ENCODE assay signal across 9 mouse cellular contexts in genomic region chr3:98336661-98337654, GRCm38 (mm10). TPM values are rescaled to one million over a fixed set of nuclear protein-coding genes. Genes with fewer than 3 reads are reported as not detected.
A peak's percentile ranks its signal among the peaks of the same experiment; 100 is the strongest.
DNase-seq lines count a peak whose midpoint lies in the region; ATAC-seq lines count a peak whose summit lies in the region.
"Had no signal": no experiment of that assay in that cellular context is flagged by ENCODE, and none has a peak within 500 bp of the region (broad histone marks: within the 10 kb centered on the region; RNA-seq: fewer than 3 reads in every experiment).

No protein-coding gene starts in this region.

- WGBS in lung, embryonic 15.5 days = 73% methylated on average over 22 of the region's 22 CpGs
- WGBS in forebrain, embryonic 13.5 days = 65% methylated on average over 22 of the region's 22 CpGs
- 67% methylated on average over 22 of the region's 22 CpGs for WGBS in limb, embryonic 15.5 days

- no peaks in the 10 kb centered on the region for H3K9me3 ChIP-seq in lung, embryonic 15.5 days
- no peaks in the 10 kb centered on the region for H3K9me3 ChIP-seq in forebrain, embryonic 13.5 days (replicated peaks)
- H3K9me3 ChIP-seq in limb, embryonic 15.5 days = no peaks in the 10 kb centered on the region

- DNase-seq in lung, postnatal 10 days = no peak
- peak; percentile 78 for DNase-seq in splenic B cell, adult 2 months (ENCODE audit: low read depth, low spot score)
- DNase-seq in cerebellum, postnatal 10 days = no peak
- DNase-seq in left cerebral cortex, adult 18-20 months (ENCODE audit: low spot score in 2 of 2) = no peak
- no peak for DNase-seq in thymus, postnatal 36 days

- peaks cover 3% of the 10 kb centered on the region; the same call in 1 of the 2 replicates for H3K36me3 ChIP-seq in lung, embryonic 15.5 days
- peaks cover 17% of the 10 kb centered on the region for H3K36me3 ChIP-seq in forebrain, embryonic 13.5 days (ENCODE audit: poor library complexity, severe bottlenecking)
- peaks cover 21% of the 10 kb centered on the region for H3K36me3 ChIP-seq in limb, embryonic 15.5 days
- 0 out of 2 replicates have a peak, but pooled peaks cover 2% of the 10 kb centered on the region for H3K36me3 ChIP-seq in splenic B cell, adult 2 months (ENCODE audit: control insufficient read depth, insufficient read depth, low read length, poor library complexity, severe bottlenecking)

- ATAC-seq in lung, embryonic 15.5 days (ENCODE audit: borderline replicate concordance, extremely low read depth, low FRiP score, low TSS enrichment) = no peak
- ATAC-seq in forebrain, embryonic 13.5 days = no peak; the same call in 1 of the 2 replicates
- no peak for ATAC-seq in limb, embryonic 15.5 days (ENCODE audit: insufficient number of reproducible peaks, low FRiP score, low TSS enrichment, low read depth)

- no peaks in the 10 kb centered on the region for H3K27me3 ChIP-seq in lung, embryonic 15.5 days
- H3K27me3 ChIP-seq in forebrain, embryonic 13.5 days = no peaks in the 10 kb centered on the region
- H3K27me3 ChIP-seq in limb, embryonic 15.5 days = no peaks in the 10 kb centered on the region
- no peaks in the 10 kb centered on the region for H3K27me3 ChIP-seq in splenic B cell, adult 2 months (ENCODE audit: control insufficient read depth, insufficient read depth, low read length, poor library complexity, severe bottlenecking)

- peaks cover 24% of the 10 kb centered on the region for H3K4me1 ChIP-seq in lung, embryonic 15.5 days
- H3K4me1 ChIP-seq in forebrain, embryonic 13.5 days = peaks cover 41% of the 10 kb centered on the region
- H3K4me1 ChIP-seq in limb, embryonic 15.5 days = peaks cover 38% of the 10 kb centered on the region

- peak overlapping the region; percentile 78; the same call in 1 of the 2 replicates for H3K4me2 ChIP-seq in lung, embryonic 15.5 days
- peak overlapping the region; percentile 93 for H3K4me2 ChIP-seq in forebrain, embryonic 13.5 days
- peak overlapping the region; percentile 83 for H3K4me2 ChIP-seq in limb, embryonic 15.5 days

- H3K4me3 ChIP-seq in lung, embryonic 15.5 days = no peak overlapping the region
- peak overlapping the region; percentile 63; the same call in 1 of the 2 replicates for H3K4me3 ChIP-seq in forebrain, embryonic 13.5 days
- no peak overlapping the region for H3K4me3 ChIP-seq in limb, embryonic 15.5 days

- no peak overlapping the region for H3K9ac ChIP-seq in lung, embryonic 15.5 days
- peak overlapping the region; percentile 40; the same call in 1 of the 2 replicates for H3K9ac ChIP-seq in forebrain, embryonic 13.5 days
- no peak overlapping the region for H3K9ac ChIP-seq in limb, embryonic 15.5 days

- peak overlapping the region; percentile 24; the same call in 1 of the 2 replicates for H3K27ac ChIP-seq in lung, embryonic 15.5 days
- no peak overlapping the region for H3K27ac ChIP-seq in forebrain, embryonic 13.5 days
- peak overlapping the region; percentile 63 for H3K27ac ChIP-seq in limb, embryonic 15.5 days

RNA-seq across cellular contexts. Expression of gene Phgdh, which starts 2.8 kb away (rescaled TPM):
- polyA plus RNA-seq in lung, embryonic 15.5 days (2015; fragmentation: Nextera tagmentation; extraction: Ambion mirVana) = 202 and 209 TPM in 2 replicates
- polyA plus RNA-seq in forebrain, embryonic 13.5 days (2015; fragmentation: Nextera tagmentation; extraction: Ambion mirVana) = 239 and 277 TPM in 2 replicates
- polyA plus RNA-seq in limb, embryonic 15.5 days (2015; fragmentation: Nextera tagmentation; extraction: Ambion mirVana) = 209 and 213 TPM in 2 replicates
- total RNA-seq in left cerebral cortex, adult 18-20 months (2021) = 10 to 100 TPM; 48.5 to 56.6 TPM

RNA-seq across cellular contexts. Expression of gene Zfp697, which starts 45.3 kb away (rescaled TPM):
- 7.9 and 8.0 TPM in 2 replicates for polyA plus RNA-seq in lung, embryonic 15.5 days (2015; fragmentation: Nextera tagmentation; extraction: Ambion mirVana)
- polyA plus RNA-seq in forebrain, embryonic 13.5 days (2015; fragmentation: Nextera tagmentation; extraction: Ambion mirVana) = 12.2 and 14.1 TPM in 2 replicates
- polyA plus RNA-seq in limb, embryonic 15.5 days (2015; fragmentation: Nextera tagmentation; extraction: Ambion mirVana) = 5.2 and 6.2 TPM in 2 replicates
- total RNA-seq in left cerebral cortex, adult 18-20 months (2021) = 10 to 100 TPM; 29.5 to 30.1 TPM

RNA-seq across cellular contexts. Expression of gene Hmgcs2, which starts 56.7 kb away (rescaled TPM):
- 4.2 and 4.4 TPM in 2 replicates for polyA plus RNA-seq in lung, embryonic 15.5 days (2015; fragmentation: Nextera tagmentation; extraction: Ambion mirVana)
- polyA plus RNA-seq in forebrain, embryonic 13.5 days (2015; fragmentation: Nextera tagmentation; extraction: Ambion mirVana) = 2.0 and 2.4 TPM in 2 replicates
- 2.4 and 2.5 TPM in 2 replicates for polyA plus RNA-seq in limb, embryonic 15.5 days (2015; fragmentation: Nextera tagmentation; extraction: Ambion mirVana)
- total RNA-seq in left cerebral cortex, adult 18-20 months (2021) = 1 to 10 TPM; 5.2 to 6.4 TPM
- total RNA-seq: ES-E14 had no signal
